Mouse (Mus musculus) Muller cell, postnatal 12 days (primary cell): ENCODE measurements at regions not wholly inside any gene's neighbourhood (a gene's known extent, or its start where the extent isn't known, plus 50 kb on each side); places are given as distances from the start of the nearest gene placed in this dataset.
"Not testable (repeated sequence)": the region's sequence is repeated elsewhere in the genome, so short reads cannot be mapped to it uniquely, and the experiment has no call there.

Experiments used
- DNase-seq: peaks from one replicate; pipeline ENCODE4 v3.0.0-alpha.2; 2015; ENCODE audit errors: inconsistent ontology term

- no peak for DNase-seq
These were observed 158.3 kb upstream of the Ptprz1 start for GRCm38 (mm10) chr6:22716864-22717557.

GRCm38 (mm10) chr6:22716144-22716856 is 159.0 kb upstream of the Ptprz1 start:
- no peak for DNase-seq

GRCm38 (mm10) chr6:22698187-22698586 is 177.1 kb upstream of the Ptprz1 start:
- DNase-seq, result no peak

- DNase-seq, result peak; percentile 55
These were observed 186.6 kb upstream of the Ptprz1 start for GRCm38 (mm10) chr6:22688678-22689126.

GRCm38 (mm10) chr6:22674586-22674929 is 200.7 kb upstream of the Ptprz1 start:
- no peak for DNase-seq

GRCm38 (mm10) chr6:22673919-22674585 is 201.2 kb upstream of the Ptprz1 start:
- no peak for DNase-seq

- DNase-seq, result no peak
These were observed 203.8 kb upstream of the Ptprz1 start for GRCm38 (mm10) chr6:22671524-22671923.

- no peak for DNase-seq
These were observed 206.9 kb upstream of the Ptprz1 start for GRCm38 (mm10) chr6:22668190-22668975.

GRCm38 (mm10) chr6:22657401-22657800 is 217.9 kb upstream of the Ptprz1 start:
- DNase-seq, result not testable (repeated sequence)

- no peak for DNase-seq
These were observed 235.2 kb upstream of the Ptprz1 start for GRCm38 (mm10) chr6:22640100-22640499.

- no peak for DNase-seq
These were observed 240.2 kb upstream of the Ptprz1 start for GRCm38 (mm10) chr6:22635141-22635540.

GRCm38 (mm10) chr6:22634740-22635139 is 240.6 kb upstream of the Ptprz1 start:
- DNase-seq, result no peak

- DNase-seq, result no peak
These were observed 235.5 kb upstream of the Fam3c start for GRCm38 (mm10) chr6:22591592-22591991.

- no peak for DNase-seq
These were observed 228.8 kb upstream of the Fam3c start for GRCm38 (mm10) chr6:22584851-22585250.

GRCm38 (mm10) chr6:22572925-22573324 is 216.9 kb upstream of the Fam3c start:
- no peak for DNase-seq

GRCm38 (mm10) chr6:22567891-22568290 is 211.8 kb upstream of the Fam3c start:
- DNase-seq, result peak; percentile 40

- no peak for DNase-seq
These were observed 192.5 kb upstream of the Fam3c start for GRCm38 (mm10) chr6:22548296-22549245.

- no peak for DNase-seq
These were observed 185.6 kb upstream of the Fam3c start for GRCm38 (mm10) chr6:22541603-22542002.

GRCm38 (mm10) chr6:22538254-22538653 is 182.2 kb upstream of the Fam3c start:
- no peak for DNase-seq

GRCm38 (mm10) chr6:22524384-22524783 is 168.3 kb upstream of the Fam3c start:
- no peak for DNase-seq
